Mouse (Mus musculus) spleen, adult 10 weeks (tissue): ENCODE results near the gene Slc35d1. TPM values are rescaled to one million over a fixed set of nuclear protein-coding genes. Genes with fewer than 3 reads are reported as not detected.

Source experiments
- polyA plus RNA-seq: library from polyadenylated mRNA; stranded (reverse); fragments of 350-450 nt; fragmentation: Illumina TruSeq; extraction: RNeasy Lipid Tissue Mini Kit (QIAGEN cat#74804); gene quantifications from one replicate; pipeline ENCODE4 v1.2.3, GENCODE M21; 2015; ENCODE audit warnings: low replicate concordance; ENCODE audit not compliant: insufficient read depth

Slc35d1 gene
- polyA plus RNA-seq = 9.0 TPM

GRCm38 (mm10) chr4:103214925-103215820 is at the start of gene Slc35d1:
Gene Slc35d1 (minus strand): TSS chr4:103215164.

Other genes starting within 250 kb of the Slc35d1 start
- gene Tctex1d1, start 236.6 kb downstream of the Slc35d1 start, polyA plus RNA-seq = not detected
- not detected for gene Insl5, start 188.3 kb downstream of the Slc35d1 start, polyA plus RNA-seq
- gene Mier1, start 100.8 kb downstream of the Slc35d1 start, polyA plus RNA-seq = 106 TPM
- gene Wdr78, start 100.6 kb downstream of the Slc35d1 start, polyA plus RNA-seq = 5.8 TPM
- gene 4921539E11Rik, start 75.7 kb upstream of the Slc35d1 start, polyA plus RNA-seq = not detected
- 22.8 TPM for gene Oma1, start 98.6 kb upstream of the Slc35d1 start, polyA plus RNA-seq